Mouse (Mus musculus) lung, postnatal 0 days (tissue): ENCODE measurements around the gene Acaa1a.

Experiments
- CTCF ChIP-seq: IDR thresholded peaks from 2 replicates; pipeline ENCODE4 v1.5.1; 2016; ENCODE audit warnings: antibody characterized with exemption, mild to moderate bottlenecking
- EP300 ChIP-seq: IDR thresholded peaks from 2 replicates; pipeline ENCODE4 v1.6.1; 2016; ENCODE audit warnings: antibody characterized with exemption, mild to moderate bottlenecking, control low read depth

DNA sequence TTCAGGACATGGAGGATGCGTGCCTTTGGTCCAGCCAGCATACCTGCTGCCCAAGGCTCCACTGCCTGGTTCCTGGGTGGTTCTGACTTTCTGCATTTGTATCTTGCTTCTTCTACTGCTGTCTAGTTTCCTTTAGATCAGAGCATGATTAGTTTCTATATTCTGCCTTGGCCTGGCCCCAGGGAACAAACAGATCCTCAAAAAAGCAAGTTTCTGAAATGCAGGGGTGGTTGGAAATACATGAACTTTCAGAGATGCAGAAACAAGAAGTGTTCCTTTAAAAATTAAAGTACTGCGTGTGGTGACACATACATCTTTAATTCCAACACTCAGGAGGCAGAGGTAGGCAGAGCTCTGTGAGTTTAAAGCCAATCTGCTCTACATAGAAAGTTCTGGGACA, 4.6 kb upstream of the Acaa1a start:
- TF ChIP-seq CTCF (no peak), EP300 (no peak)
